Mouse (Mus musculus) heart, postnatal 14 days (tissue): ENCODE measurements around the gene Asb1. TPM values are rescaled to one million over a fixed set of nuclear protein-coding genes. Genes with fewer than 3 reads are reported as not detected.
A peak's percentile ranks its signal among the peaks of the same experiment; 100 is the strongest.

Source experiments
- DNase-seq, 2 experiments: peaks; one replicate each; pipeline ENCODE4 v3.0.0; 2021 to 2022
- intact Hi-C: fragments of 180-260 bp; cut with DNase I; formaldehyde crosslinking; loops from one replicate; pipeline ENCODE4 v1.15.1; 2025
- total RNA-seq, 2 experiments: library from RNA; stranded (reverse); gene quantifications; 2 replicates each; pipeline ENCODE4 v1.2.3; 2021

Gene Asb1
- total RNA-seq, 2 experiments from 2014 or later, result 19.8 to 20.3 TPM

DNA sequence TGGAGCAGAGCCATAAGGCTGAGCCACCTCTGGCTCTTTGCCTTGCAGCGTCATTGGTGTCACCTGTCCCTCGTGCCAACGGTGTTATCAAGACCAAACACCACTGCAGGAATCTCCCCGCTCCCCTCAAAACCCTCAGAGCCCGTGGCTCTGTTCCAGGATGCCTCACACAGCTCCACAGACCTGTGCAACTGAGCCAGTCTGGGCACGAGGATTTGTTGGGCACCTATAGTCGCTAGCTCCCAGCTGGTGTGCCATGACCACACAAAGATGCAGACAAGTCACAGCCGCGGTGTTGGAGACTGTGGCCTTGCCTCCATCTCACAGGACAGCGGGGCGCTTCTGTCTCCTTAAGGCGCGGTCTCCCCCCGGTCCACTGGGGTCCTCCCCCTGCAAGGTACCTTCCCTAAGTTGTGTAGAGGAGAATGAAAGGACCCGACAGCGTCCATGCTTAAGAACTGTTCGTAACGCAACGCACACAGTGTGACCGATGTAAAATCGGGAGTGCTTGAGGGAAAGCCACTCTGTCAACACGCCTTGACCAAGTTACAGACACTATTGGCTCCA, 557 bp upstream of the Asb1 start:
- DNase-seq, result peak; percentile 23 to 26
- intact Hi-C loops, result no loop called here

DNA sequence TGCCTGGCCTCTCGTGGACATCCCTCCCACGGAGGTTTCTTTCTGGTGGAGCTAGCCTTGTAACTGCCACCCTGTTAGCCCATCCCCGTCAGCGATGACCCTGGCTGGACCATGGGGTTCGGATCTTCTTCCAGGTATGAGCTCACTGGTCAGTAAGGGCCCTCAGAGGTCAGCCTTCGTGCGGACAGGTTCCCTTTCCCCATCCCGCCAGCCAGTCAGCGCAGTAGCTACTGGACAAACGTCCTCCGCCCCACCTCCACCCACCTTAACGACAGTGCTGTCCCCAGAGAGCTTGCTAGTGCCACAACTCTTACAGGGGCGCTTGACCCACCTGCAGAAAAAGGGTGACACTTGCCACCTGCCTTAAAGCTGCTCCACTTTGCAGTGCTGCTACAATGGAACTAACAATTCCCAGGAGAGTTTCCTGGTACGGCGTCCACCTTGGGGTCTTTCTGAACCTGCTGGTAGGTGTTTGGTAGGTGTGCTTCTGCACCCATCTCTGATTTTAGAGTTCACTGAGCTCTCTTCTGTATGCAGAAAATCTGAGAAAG, 773 bp downstream of the Asb1 start:
- intact Hi-C loops, result no loop called here
- no peak for DNase-seq

DNA sequence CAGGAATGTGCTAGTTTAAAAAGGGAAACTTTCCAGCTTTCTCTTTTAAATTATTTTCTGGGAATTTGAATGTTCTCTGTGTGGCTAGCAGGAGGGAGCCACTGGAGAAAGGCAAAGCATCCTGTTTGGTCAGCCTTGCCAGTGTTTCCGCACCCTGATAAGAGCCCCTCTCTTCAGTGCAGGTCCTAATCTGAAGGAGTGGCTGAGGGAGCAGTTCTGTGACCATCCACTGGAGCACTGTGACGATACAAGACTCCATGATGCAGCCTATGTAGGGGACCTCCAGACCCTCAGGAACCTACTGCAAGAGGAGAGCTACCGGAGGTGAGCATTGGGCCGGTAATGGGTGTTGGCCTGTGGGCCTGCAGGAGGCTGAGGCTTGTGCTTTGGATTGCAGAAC, 3.6 kb downstream of the Asb1 start:
- DNase-seq, result no peak
- intact Hi-C loops, result no loop called here

DNA sequence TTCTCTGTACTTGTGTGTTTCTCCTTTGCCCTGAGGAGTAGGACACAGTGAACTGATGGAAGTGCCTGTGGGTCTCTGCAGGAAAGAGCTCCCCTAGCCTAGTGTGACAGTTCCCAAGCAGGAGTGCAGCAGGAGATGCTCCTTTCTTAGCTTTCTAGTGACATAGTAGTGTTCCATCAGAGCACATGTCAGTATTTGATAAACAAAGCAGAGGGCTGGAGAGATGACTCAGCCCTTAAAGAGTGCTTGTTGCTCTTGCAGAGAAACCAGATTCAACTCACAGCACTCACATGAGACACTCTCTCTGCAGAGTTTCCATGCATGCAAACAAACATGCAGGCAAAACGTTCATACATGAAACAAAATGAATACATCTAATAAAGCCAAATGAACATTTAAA, 4.9 kb downstream of the Asb1 start:
- DNase-seq, result no peak
- intact Hi-C loops, result no loop called here

DNA sequence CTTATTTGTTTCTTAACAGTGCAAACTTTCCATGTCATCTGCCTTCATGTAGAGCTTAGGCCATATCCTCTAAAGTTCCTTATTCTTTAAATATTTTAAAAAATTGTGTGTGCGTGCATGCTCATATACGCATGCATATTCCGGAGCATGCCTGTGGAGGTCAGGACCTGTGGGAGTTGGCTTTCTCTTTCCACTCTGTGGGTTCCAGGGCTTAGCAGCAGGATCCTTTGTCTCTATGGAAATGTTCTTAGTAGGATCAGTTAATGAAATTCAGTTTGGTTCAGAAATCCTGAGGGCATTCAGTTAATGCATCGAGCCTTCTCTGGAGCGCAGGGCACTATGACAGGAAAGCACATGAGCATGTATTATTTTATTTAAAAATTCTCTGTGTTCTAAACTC, 7.2 kb downstream of the Asb1 start:
- no peak for DNase-seq
- intact Hi-C loops, result no loop called here

DNA sequence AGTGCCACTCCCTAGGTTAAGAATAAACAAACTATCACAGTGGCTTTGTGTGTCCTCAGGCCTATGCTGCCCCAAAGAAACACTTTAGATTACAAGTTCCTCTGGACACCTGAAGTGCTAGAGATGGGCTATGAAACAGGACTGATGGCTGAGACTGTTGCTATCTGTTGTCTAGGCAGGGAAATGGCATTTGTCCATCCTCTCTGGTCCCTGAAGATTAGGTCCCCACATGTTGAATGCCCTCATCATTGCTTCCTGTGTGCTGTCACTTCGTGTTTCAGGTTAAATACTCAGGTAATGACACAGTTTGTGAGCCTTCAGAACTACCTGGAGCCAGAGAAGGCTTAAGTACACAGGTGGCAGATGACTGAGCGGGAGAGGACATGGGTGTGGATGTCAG, 8.7 kb downstream of the Asb1 start:
- intact Hi-C loops, result no loop called here
- no peak for DNase-seq

DNA sequence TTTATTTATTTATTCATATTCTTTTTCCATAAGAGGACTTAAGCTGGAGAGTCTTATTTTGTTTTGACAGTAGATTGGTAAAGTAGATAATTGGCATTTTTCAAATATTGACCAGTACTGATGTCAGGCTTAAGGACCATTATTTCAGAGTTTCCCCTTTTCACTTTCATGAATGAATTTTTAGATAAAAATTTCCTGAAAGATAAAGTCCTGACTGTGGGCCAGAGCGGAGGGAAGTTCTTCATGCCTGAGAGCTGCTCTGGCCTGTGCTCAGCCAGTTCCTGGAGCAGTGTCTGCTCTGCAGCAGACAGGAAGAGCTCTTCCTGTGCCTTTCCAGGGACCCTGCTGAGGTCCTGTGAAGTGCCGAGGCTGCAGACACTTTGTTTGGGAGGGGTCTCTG, 16.8 kb downstream of the Asb1 start:
- DNase-seq, result no peak
- intact Hi-C loops, result no loop called here

DNA sequence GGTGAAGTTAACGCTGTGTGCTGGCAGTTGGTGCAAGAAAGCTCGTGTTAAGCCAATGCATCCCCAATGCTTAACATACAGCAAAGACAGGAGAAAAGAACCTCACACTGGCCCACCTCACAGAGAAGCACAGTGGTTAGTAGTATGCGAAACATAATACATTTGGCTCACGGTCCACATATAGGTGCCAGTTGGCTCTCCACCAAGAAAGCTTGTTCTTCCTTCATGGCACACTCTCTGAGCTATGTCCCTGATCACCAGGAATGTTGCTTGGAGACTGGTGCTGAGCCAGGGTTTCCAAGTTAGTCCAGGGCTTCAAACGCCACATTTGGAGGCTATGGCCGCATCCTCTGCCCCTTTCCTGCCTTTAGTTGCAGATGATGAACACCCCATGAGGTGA, 20.9 kb downstream of the Asb1 start:
- intact Hi-C loops, result no loop called here
- no peak for DNase-seq

DNA sequence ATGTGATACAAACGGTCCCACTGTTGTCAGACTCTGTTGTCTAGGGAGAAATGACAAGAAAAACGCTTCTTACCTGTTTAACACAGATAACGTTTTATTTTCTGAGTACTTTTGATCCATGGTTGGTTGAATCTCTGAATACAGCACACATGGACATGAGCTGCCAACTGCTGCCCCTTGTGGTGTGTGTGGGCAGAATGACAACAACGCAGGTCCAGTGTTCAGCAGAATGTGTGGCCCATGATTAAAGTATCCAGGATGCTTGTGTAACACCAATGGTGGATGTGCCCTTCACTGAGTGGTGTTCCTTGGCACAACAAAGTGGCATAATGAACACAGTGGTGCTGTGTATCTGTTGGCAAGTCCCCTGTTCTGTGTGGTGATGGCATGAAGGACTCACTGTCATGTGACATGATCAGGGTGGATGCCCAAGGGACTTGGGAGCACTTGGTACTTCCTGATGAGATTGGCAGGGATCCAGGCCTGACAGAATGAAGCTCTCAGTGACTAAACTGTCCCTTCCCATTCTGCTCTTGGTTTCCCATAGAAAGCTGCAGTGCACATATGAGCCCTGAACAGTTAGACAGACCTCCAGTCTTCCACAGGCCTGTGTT, 22.7 kb downstream of the Asb1 start:
- intact Hi-C loops, result no loop called here
- no peak for DNase-seq

DNA sequence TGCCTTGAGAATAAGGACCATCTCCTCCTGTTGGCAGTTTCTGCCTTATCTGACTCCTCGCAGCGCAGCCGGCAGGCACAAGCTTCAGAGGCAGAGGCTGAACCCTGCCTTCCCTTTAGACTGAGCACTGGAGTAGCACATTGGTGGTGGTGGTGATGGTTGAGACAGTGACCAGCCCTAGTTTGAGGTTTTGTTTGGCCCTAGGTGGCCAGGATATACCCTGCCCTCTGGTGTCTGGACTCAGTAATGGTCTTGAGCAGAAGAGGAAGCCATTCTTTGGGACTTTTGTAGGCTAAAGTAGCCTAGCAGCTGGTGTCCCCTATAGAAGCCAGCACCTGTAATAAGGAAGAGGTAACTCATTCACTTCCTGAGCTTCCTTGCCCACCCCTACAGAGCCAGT, 23.7 kb downstream of the Asb1 start:
- intact Hi-C loops, result loop anchor here (1.0 kb wide), 1 partner anchor 41 kb away; no protein-coding TSS in a partner anchor
- DNase-seq, result peak; percentile 8 to 24

DNA sequence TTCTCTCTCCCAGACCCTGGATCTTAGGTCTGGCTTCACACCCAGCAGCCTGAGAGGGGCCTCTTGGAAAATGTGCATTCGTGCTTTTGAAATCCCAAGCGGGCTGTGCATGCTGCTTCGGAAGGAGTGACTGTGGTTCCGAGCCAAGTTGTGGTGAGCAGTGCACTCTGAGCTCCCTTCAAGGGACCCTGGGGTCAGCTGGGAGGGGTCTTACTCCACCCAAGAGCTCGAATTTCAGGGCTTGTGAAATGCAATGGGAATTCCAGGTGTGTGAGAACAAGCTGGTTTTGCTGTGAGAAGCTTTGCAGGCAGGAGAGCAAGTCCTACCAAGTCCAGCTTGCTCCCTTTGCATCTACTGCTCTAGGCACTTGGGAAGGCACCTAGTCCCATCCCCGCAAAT, 24.3 kb downstream of the Asb1 start:
- DNase-seq, result no peak
- intact Hi-C loops, result loop anchor here (1.0 kb wide), 1 partner anchor 41 kb away; no protein-coding TSS in a partner anchor

DNA sequence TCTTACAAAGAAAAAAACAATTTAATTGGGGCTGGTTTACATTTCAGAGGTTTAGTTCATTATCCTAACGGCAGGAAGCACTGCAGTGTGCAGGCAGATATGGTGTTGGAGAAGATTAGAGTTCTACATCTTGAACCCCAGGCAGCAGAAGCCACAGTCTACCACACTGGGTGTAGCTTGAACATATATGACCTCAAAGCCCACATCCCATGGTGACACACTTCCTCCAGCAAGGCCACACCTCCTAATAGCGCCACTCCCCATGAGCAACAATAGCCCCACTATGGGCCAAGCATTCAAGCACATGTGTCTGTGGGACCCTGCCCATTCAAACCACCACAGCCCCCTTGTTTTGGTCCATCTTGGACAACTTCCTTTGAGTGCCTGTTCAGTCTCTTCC, 26.9 kb downstream of the Asb1 start:
- intact Hi-C loops, result no loop called here

DNA sequence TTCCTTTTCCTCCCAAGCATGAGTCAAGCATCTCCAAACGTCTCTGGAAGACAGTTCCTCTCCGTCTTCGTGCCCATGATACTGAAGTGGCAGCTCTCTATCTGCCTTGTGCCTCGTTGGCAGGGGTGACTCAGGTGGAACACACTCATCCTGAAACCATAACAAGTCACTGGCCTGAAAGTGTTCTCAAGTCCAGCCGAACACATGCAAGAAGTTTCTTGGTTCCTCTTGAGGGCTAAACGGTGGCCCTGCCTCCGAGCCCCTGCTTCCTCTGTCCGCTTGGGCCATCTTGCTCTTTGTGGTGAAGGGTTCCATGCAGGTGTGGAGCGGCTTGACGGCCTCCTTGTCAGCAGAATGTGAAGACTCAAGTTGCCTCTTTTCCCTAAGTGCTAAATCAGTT, 32.1 kb downstream of the Asb1 start:
- intact Hi-C loops, result loop anchor here (10.0 kb wide), 2 partner anchors 302 to 1042 kb away; partner anchors contain the start of gene Olfr12
- DNase-seq, result no peak

More for the DNA sequence above, 26.9 kb downstream of the Asb1 start:
- DNase-seq, result no peak

DNA sequence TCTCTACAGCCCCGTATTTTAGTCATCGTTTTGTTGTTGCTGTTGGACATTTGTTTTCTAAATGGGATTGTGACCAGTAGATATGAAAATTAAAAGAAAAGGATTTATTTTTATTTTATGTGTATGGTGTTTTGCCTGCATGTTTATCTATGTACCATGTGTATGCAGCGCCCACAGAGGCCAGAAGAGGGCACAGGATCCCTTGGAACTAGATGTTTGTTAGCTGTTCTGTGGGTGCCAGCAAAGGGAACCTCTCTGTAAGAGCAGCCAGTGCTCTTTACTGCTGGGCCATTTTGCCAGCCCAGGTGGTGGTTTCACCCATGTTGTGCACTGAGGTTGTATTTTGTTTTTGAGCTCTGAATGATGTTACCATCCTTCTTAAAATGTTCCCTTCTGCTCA, 33.9 kb downstream of the Asb1 start:
- DNase-seq, result peak; percentile 40 to 67
- intact Hi-C loops, result loop anchor here (2.0 to 10.0 kb wide), 3 partner anchors 181 to 1041 kb away; partner anchors contain the start of gene Olfr12

DNA sequence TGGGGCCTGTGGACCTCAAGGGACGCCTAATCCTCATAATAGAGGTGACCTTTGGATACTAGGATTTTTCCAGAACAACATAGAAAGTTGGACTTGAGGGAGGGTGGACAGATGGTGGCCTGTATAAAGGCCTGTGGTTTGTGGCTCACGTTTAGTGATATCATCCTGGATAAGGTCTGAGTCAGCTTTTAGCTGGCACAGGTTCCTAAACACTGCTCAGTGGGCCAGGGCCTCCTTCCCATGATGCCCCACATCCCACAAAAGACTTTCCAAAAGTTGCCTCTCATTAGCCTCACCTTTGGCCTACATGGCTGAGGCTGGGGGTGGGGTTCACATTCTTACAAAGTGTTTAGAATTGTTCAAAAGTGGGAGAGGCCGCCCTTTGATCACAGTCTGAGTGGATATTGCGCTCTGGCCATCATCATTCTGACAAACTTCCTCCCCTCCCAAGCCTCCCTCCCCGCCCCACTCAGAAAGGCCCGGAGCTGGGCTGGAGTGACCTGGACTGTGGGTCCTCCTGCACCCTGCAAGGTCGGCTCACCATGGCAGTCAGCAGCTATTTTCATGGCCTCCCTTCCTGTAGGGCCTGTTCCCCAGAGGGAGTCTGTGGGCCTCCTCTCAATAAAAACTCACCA, 37.7 kb downstream of the Asb1 start:
- intact Hi-C loops, result loop anchor here (10.0 kb wide), 2 partner anchors 297 to 1037 kb away; partner anchors contain the start of gene Olfr12
- peak in 1 of 2 experiments; percentile 7 for DNase-seq

DNA sequence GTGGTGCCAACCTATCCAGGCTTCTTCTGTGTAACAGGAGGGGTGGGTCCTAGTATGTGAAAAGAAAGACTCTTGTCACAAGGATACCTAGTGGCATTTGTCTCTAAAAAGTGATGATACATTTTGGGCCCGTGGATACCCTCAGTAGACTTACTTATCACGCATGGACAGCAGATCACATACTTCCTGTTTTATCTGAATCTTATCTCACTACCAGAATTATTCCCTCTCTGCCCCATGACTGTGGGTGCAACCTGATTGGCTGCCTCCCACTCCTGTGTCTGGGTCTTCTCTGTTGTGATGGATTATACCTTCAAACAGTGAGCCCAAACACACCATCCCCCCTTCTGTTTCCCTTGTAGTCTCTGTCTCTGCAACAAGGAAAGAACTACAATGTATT, 40.2 kb downstream of the Asb1 start:
- no peak for DNase-seq
- intact Hi-C loops, result no loop called here

DNA sequence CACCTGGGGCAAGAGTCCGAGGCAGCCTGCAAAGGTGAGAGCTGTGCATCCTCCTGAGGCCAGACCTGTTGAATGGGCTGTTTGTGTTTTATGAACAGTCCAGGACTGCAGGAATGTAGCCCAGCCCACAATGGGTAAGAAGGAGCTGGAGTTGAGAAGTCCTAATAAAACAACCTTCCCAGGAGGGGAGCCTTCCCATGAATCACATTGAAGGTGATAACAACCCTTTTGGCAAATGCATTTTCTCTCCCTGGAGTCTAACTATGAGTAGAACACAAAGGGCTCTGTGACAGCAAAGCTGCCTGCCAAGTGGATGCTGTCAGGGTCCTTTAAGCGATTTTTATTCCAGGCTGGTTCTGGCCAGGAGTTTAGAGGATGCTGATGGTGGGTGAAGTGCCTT, 40.9 kb downstream of the Asb1 start:
- intact Hi-C loops, result no loop called here
- DNase-seq, result no peak

DNA sequence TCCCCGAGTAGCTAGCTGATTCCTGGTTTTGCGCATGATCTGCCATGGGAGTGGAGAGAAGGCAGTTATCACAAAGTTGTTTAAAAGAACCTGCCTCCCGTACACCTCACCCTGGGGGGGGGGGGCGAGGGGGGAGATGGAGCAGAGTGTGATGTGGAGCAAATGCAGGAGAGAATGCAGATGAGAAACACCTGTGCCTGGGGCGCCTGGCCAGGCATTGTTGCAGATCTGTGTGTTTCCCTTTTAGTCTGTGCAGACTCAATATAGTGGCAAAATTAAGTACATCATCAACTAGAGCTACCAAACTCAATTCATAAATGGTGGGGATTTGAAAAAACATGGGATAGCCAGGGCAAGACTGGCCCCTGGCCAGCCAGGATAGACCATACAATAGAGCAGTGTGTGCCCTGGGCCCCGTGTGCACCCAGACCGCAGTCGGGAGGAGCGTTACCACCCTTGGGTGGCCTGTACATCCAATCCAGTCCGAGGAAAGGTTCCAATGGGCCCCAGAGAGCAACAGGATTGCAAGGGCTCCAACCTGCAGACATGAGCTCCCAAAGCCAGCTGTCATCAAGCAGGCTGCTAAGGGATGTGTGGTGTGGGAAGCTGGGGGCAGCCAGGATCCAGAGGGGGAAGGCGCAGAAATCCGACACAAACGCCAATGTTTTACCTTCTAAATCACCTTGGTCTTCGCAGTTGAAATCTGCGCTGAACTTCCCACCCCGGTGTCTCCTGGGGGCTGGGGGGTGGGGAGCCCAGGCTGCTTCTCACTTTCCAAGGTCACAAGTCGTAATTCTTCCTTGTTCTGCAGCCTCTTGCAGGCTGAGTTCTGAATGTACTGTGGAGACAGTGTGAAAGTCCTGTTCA, 44.9 kb downstream of the Asb1 start:
- intact Hi-C loops, result no loop called here

DNA sequence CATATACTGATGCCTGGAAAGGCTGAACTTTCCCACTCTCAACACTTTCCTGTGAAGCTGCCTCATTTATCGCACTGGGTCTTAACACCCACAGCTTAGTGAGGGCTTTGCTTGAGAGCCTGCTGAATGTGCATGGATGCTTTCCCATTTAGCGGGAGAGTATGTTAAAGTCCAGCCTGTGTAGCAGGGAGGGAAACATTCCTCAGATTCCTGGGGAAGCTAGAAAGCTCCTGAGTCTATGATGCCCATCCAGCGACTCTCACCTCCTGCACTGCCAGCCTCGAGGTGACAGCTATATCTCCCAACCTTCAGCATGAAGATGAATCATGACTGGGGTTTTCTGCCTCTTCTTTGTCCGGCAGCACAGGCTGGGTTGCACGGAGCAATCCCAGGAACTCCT, 49.4 kb downstream of the Asb1 start:
- intact Hi-C loops, result no loop called here

More for the DNA sequence above, 44.9 kb downstream of the Asb1 start:
- DNase-seq, result no peak

DNA sequence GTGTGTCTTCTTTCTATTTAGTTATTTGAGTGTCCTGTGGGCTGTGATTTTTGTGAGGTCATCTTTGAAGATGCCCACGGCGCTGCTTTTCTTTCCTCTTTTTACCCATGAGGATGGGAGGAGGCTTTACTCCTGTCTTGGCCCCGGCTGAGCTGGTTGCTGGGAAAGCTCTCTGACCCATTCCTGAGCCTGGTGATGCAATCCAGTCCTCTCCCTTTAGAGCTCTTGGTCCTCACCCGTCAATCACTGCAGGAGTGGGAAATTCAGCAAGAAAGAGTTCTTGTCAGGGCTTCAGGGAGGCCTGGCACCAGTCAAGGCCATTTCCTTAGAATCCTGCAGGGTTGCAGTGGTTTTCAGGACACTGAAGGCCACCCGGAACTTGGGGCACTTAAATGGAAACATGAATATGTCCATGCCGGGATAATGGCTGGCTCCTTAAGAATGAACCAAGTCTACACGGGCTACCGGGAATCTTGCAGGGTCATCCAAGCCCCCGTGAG, 55.2 kb downstream of the Asb1 start:
- no peak for DNase-seq
- intact Hi-C loops, result no loop called here

More for the DNA sequence above, 49.4 kb downstream of the Asb1 start:
- DNase-seq, result no peak
